Mouse (Mus musculus): ENCODE results near the gene Iqgap3. TPM values are rescaled to one million over a fixed set of nuclear protein-coding genes. Genes with fewer than 3 reads are reported as not detected.

Gene Iqgap3
- polyA plus RNA-seq, 1 experiment = 1.1 TPM

DNA sequence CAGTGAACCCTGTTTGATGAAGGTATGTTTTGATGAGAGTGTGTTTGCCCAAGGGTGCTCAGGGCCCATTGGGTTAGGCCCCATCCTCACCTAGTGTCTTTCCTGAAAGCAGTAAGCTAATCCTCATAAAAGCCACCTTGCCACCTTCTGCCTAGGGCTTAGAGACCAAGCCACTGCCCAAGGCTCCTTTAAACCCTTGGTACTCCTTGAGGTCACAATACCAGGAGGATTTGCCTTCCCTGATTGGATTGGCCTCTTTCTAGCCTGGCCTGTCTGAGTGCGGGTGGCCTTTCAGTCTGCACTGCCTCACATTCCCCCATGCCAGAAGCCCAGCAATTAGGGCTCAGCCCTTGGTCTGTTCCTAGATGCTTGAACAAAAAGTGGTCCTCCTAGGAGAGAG is 66.1 kb downstream of the Iqgap3 start:
- peaks cover 72% of the 10 kb centered on the region for H3K4me1 ChIP-seq (ENCODE audit: control insufficient read depth, insufficient read depth, insufficient read length, low read length)
- no peak overlapping the region for H3K4me3 ChIP-seq (ENCODE audit: insufficient read depth, low read depth, low read length)
- peak overlapping the region; percentile 92 for H3K27ac ChIP-seq (replicated peaks; ENCODE audit: low read depth, low read length)

DNA sequence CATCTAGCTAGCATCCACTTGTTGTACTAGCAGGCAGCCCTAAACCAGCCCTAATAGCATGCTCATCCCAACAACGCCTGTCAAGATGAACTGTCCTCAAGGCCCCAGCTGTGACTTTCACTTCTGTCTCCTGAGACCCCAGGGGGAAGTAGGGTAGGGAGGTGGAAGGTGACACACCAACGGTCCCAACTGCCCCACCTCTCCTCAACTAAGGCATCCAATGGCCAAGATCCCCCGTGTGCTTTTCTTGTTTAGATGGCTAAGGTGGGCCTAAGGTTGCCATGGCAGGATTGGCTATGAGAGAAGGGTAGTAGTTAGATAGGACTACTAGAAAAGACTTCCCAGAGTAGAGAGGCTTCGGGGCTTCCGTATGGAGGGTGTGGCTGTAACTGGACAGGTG is 66.6 kb downstream of the Iqgap3 start:
- H3K4me3 ChIP-seq (ENCODE audit: insufficient read depth, low read depth, low read length) = no peak overlapping the region
- H3K27ac ChIP-seq (replicated peaks; ENCODE audit: low read depth, low read length) = peak overlapping the region; percentile 92
- peaks cover 77% of the 10 kb centered on the region for H3K4me1 ChIP-seq (ENCODE audit: control insufficient read depth, insufficient read depth, insufficient read length, low read length)

DNA sequence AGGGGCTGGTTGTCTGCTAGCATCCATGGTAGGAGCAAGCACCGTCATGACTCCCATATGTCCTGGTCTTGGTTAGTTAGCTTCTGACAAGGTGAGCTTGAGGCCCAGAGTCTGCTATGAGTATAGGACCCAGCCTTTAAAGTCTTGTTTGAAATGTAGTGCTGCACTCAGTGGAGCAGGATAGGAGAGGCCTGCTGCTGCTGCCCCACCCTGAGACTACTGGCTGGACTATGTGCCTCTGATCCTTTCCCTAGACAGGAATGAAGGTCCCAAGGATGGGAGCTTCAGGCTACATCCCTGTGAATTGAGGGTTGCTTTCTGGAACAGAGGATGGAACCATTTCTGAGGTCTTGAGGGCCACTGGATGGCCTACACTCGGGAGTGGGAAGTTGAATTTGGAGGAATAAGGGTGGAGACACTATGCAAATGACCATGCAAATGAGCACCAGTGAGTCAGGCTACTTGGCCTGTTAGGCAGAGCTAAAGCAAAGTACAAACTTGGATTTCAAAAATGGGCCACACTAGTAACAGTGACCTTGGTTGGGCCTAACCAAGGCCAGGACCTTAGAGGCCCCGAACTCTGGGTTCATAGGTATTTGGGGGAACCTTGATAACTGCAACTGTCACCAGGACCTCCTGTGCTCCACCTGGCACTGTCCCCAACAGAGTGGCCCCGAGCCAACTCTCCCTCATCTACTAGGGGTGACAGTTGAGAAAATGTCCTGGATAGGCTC is 67.2 kb downstream of the Iqgap3 start:
- peak overlapping the region; percentile 92 for H3K27ac ChIP-seq (replicated peaks; ENCODE audit: low read depth, low read length)
- peak overlapping the region; percentile 26 for H3K4me3 ChIP-seq (ENCODE audit: insufficient read depth, low read depth, low read length)
- peaks cover 80% of the 10 kb centered on the region for H3K4me1 ChIP-seq (ENCODE audit: control insufficient read depth, insufficient read depth, insufficient read length, low read length)

DNA sequence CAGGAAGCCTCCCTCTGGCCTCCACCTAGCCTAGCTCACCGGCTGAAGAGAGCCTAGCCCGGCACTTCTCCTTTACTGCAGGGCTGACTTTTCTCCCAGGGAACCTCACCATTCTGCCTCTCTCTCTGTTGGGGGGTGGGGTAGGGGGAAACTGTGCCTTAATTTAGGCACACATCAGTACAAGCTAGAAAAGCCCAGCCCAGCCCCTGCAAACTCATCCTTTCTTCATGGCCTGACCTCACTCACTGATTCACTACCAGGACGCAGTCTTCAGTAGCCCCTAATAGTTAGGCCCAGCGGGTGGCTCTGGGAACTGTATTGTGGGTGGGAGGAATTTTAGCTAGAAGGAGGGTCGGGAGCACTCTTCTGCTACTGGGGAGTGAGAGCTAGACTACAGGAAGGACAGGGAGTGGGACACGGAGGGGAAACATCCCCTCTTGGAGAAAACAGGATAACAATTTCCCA is 67.8 kb downstream of the Iqgap3 start:
- Histone ChIP-seq H3K4me3 (ENCODE audit: insufficient read depth, low read depth, low read length) (peak overlapping the region; percentile 26), H3K4me1 (ENCODE audit: control insufficient read depth, insufficient read depth, insufficient read length, low read length) (peaks cover 78% of the 10 kb centered on the region), H3K27ac (replicated peaks; ENCODE audit: low read depth, low read length) (peak overlapping the region; percentile 92)

DNA sequence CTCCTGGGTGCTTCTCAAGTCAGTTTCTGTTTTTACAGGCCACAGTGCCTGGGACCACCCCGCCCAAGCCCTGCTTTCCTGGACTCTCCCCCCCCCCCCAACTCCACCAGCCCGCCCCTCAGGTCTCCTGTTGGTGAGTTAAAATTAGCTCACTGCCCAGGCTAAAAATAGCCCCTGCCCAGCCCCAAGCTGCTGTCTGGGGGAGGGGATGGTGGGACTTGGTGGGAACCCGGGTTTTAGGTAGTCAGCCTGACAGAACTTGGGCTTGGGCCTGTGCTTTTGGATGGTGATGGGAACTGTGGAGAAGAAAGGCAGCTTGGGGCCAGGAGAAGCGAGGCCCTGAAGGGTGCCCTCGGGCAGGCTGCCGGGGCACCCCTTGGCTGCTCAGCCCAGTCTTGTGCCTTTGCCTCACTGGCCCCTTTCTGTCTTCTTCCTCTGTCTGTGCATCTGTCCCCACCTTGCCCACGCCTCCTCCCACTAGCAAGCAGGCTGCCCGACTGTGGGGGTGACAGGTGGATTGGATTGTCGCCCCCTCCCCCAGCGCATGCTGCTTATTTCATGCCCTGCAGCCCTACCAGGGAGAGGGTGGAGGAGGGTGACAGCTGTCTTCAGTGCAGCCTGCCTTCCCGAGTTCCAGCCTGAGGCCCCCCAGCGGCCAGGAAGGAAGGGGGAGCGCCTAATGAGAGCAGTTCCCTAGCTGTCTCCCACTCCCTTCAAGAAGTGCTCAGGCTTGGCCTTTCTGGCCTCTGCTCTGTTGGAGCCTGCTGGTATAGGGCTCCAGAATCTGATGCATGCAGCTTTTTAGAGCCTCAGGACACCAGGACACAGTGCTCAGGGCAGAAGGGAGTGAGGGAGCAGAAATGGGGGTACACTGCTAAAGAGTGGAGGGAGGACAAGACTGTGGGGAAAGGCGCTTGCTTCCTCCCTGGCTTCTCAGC is 68.6 kb downstream of the Iqgap3 start:
- H3K27ac ChIP-seq (replicated peaks; ENCODE audit: low read depth, low read length) = peak overlapping the region; percentile 92
- peak overlapping the region; percentile 41 for H3K4me3 ChIP-seq (ENCODE audit: insufficient read depth, low read depth, low read length)
- H3K4me1 ChIP-seq (ENCODE audit: control insufficient read depth, insufficient read depth, insufficient read length, low read length) = peaks cover 71% of the 10 kb centered on the region

DNA sequence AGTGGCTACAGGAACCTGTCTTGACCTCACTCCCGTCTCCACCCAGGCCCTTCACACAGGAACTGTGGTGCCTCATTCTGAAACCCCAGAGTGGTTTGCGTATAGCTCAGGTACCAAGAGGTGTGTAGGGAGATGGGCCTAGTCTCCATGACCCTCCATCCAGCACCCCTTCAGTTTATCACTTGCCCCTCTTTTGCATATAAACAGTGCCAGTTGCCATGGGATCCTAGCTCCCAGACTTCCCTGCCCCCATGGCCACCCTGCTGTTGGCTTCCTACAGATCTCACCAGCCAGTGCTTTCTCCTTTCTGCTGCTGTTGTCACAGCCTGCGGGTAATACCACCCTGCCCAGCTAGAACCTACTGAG is 69.2 kb downstream of the Iqgap3 start:
- H3K4me1 ChIP-seq (ENCODE audit: control insufficient read depth, insufficient read depth, insufficient read length, low read length) = peaks cover 65% of the 10 kb centered on the region
- H3K27ac ChIP-seq (replicated peaks; ENCODE audit: low read depth, low read length) = peak overlapping the region; percentile 89
- H3K4me3 ChIP-seq (ENCODE audit: insufficient read depth, low read depth, low read length) = no peak overlapping the region

DNA sequence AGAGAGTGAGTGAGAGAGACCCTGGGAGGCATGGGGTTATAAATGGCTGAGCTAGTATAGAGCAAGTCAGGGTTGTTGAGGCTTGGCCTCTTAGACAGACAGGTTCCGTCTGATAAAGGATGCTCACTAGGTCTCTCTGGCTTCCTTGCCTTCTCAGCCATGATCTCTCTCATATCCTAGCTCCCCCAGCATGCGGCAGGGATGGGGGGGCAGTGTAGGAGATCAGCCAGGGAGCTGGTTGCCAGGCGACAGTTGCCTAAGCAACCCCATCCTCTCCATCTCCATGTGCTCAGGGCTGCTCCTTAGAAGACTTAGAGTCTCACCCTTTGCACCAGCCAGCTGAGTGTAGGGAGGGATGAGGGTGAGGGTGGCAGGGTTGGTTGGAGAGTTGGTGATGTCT is 70.3 kb downstream of the Iqgap3 start:
- Histone ChIP-seq H3K4me3 (ENCODE audit: insufficient read depth, low read depth, low read length) (no peak overlapping the region), H3K4me1 (ENCODE audit: control insufficient read depth, insufficient read depth, insufficient read length, low read length) (peaks cover 56% of the 10 kb centered on the region), H3K27ac (replicated peaks; ENCODE audit: low read depth, low read length) (peak overlapping the region; percentile 89; the same call in 1 of the 2 replicates)

DNA sequence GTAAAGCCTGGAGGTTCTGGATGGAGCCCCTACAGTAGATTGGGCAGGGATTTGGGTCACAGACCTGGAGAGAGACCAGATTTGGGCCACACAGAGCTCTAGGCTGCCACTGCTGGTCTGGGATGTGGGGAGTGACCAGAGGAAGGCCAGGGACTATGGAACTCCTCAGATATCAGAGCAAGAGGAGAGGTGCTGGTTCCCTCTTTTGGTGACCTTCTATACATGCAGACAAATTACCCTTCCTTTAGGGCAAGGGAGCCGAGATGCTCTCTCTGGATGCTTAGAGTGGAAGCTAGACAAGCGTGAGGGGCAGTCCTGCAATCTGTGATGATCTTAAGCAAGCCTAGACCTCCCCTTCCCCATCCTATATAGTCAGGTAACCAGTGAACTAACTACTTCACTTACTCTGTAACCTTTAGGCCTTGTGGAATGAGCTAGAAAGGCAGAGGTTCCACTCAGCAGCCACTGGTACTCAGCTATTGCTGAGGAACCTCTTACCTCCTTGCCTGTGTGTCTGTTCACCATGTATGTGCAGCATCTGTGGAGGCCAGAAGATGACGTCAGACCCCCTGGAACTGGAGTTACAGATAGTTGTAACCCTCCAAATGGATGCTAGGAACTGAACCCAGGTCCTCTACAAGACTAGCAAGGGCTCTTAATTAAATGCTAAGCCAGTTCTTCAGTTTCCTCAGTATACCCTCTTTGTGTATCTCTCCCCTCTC is 71.7 kb downstream of the Iqgap3 start:
- H3K4me1 ChIP-seq (ENCODE audit: control insufficient read depth, insufficient read depth, insufficient read length, low read length) = peaks cover 42% of the 10 kb centered on the region
- H3K27ac ChIP-seq (replicated peaks; ENCODE audit: low read depth, low read length) = no peak overlapping the region

DNA sequence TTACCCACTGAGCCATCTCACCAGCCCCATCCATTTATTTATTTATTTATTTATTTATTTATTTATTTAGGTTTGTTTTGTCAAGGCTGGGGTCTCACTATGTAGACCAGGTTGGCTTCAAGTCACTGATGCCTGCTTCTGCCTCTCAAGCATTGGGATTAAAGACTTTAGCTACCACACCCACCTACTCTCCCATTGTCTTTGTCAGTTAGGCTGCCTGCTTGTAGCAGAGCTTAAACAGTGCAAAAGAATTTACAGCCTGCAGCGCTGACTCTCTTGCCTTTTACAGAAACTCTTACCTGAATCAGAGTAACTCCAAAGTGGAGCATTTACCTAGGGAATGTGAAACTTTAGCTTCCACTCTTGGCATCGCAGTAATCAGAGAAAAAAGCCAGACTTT is 72.5 kb downstream of the Iqgap3 start:
- no peak overlapping the region for H3K27ac ChIP-seq (replicated peaks; ENCODE audit: low read depth, low read length)
- no peak overlapping the region for H3K4me3 ChIP-seq (ENCODE audit: insufficient read depth, low read depth, low read length)
- peaks cover 34% of the 10 kb centered on the region for H3K4me1 ChIP-seq (ENCODE audit: control insufficient read depth, insufficient read depth, insufficient read length, low read length)

More for the DNA sequence above, 71.7 kb downstream of the Iqgap3 start:
- no peak overlapping the region for H3K4me3 ChIP-seq (ENCODE audit: insufficient read depth, low read depth, low read length)

DNA sequence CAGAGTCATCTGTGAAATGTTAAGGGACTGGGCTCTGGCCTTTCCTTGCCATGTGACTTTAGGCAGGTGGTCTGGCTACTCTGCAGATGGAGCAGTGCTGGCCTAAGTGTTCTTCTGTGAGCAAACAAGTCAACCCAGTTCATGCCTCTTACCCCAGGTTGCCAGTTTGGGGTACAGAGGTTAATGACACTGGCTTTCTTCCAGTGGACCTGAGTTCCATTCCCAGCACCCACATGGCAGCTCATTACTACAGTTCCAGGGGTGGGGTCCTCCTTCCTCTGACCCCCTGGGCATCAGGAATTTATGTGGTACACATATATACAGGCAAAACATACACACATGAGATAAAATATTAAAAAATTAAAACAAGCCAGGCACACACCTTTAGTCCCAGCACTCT is 75.0 kb downstream of the Iqgap3 start:
- Histone ChIP-seq H3K27ac (replicated peaks; ENCODE audit: low read depth, low read length) (no peak overlapping the region), H3K4me1 (ENCODE audit: control insufficient read depth, insufficient read depth, insufficient read length, low read length) (peaks cover 12% of the 10 kb centered on the region), H3K4me3 (ENCODE audit: insufficient read depth, low read depth, low read length) (no peak overlapping the region)

DNA sequence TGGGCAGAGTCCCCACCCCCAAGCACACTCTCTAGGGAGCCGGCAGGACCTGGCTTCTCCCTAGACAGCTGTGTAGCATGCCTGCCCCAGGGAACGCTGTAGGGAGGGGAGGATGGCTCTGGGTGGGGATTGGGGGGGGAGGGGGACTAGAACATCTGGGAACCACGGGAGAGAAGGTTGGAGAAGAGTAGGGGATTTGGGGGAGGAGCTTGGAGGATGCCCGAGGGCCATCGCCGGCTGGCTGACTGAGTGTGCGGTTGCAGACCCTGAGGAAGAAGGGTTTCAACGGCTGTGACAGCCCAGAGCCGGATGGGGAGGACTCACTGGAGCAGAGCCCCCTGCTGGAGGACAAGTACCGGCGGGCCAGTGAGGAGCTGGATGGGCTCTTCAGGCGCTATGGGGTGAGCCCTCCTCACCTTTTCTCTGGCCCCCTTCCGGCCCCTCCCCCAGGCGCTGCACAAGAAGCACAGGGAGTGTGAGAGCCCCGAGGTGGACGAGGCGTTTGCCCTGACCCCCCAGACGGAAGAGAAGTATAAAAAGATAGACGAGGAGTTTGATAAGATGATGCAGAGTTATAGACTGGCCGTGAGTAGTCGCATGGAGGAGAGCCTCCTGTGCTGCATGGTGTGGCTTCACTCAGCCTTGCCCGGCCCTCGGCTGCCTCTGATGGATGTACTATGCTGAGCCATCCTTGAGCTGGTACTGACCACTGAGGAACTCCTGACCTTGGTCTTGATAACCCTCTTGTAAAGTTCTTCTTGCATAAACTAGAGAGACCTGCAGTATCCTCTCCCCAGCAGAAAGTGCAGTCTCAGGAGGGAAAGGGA is 76.2 kb downstream of the Iqgap3 start:
- H3K4me3 ChIP-seq (ENCODE audit: insufficient read depth, low read depth, low read length) = no peak overlapping the region
- H3K4me1 ChIP-seq (ENCODE audit: control insufficient read depth, insufficient read depth, insufficient read length, low read length) = peaks cover 8% of the 10 kb centered on the region
- H3K27ac ChIP-seq (replicated peaks; ENCODE audit: low read depth, low read length) = no peak overlapping the region

DNA sequence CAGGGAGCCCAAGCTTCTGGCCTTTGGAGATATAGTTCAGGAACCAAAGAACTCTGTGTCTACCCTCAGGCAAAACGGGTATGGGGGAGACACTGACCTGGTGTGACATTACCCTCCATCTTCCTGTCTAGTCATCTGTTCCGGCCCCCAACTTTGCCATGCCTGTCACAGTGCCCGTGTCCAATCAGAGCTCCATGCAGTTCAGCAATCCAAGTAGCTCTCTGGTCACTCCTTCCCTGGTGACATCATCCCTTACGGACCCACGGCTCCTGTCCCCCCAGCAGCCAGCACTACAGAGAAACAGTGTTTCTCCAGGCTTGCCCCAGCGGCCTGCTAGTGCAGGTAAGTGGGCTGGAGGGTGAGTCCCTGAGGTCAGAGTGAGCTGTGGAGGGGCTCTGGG is 77.2 kb downstream of the Iqgap3 start:
- H3K4me1 ChIP-seq (ENCODE audit: control insufficient read depth, insufficient read depth, insufficient read length, low read length) = peaks cover 2% of the 10 kb centered on the region; the same call in 1 of the 2 replicates
- H3K4me3 ChIP-seq (ENCODE audit: insufficient read depth, low read depth, low read length) = no peak overlapping the region
- no peak overlapping the region for H3K27ac ChIP-seq (replicated peaks; ENCODE audit: low read depth, low read length)

DNA sequence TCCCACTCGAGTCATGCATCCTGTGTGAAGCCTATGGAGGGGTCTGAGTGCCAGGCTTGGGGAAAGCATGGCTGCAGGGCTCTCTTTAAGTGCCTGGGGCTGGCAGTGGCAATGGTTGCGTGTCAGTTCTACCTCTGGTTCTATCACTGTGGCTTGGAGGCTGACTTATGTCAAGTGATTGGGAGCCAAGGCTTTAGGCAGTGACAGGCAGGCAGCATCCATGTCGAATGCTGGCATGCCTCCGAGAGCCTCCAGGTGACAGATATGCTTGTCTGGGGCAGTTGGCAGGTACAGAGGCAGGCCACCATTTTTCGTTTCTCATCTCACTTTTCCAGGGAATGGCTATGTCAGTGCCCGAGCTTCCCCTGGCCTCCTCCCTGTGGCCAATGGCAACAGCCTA is 79.1 kb downstream of the Iqgap3 start:
- Histone ChIP-seq H3K4me1 (ENCODE audit: control insufficient read depth, insufficient read depth, insufficient read length, low read length) (peaks cover 2% of the 10 kb centered on the region; the same call in 1 of the 2 replicates), H3K27ac (replicated peaks; ENCODE audit: low read depth, low read length) (no peak overlapping the region), H3K4me3 (ENCODE audit: insufficient read depth, low read depth, low read length) (no peak overlapping the region)

DNA sequence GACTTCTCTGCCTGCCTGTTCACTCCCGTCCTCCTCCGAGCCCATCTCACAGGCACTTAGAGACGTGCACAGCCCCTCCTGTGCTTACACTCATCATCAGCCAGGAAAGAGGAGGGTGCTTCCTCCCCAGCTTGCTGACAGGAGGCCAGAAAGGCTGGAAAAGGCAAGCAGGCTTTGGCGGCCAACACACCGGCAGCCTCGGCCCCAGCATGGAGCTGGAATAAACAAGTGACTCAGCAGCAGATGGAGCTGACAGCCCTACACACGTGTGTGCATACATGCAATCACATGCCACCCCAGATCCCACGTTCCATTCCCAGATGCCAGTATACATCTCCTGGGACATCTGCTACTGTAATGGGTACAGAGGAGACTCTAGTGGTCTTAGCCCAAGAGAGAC is 80.5 kb downstream of the Iqgap3 start:
- Histone ChIP-seq H3K4me3 (ENCODE audit: insufficient read depth, low read depth, low read length) (no peak overlapping the region), H3K4me1 (ENCODE audit: control insufficient read depth, insufficient read depth, insufficient read length, low read length) (peaks cover 2% of the 10 kb centered on the region; the same call in 1 of the 2 replicates), H3K27ac (replicated peaks; ENCODE audit: low read depth, low read length) (no peak overlapping the region)

Data from brown adipose tissue, adult 24 weeks (tissue).